Mouse (Mus musculus): ENCODE results near the gene Gm11172. TPM values are rescaled to one million over a fixed set of nuclear protein-coding genes. Genes with fewer than 3 reads are reported as not detected.

Gene Gm11172
- polyA plus RNA-seq, 1 experiment, result not detected

DNA sequence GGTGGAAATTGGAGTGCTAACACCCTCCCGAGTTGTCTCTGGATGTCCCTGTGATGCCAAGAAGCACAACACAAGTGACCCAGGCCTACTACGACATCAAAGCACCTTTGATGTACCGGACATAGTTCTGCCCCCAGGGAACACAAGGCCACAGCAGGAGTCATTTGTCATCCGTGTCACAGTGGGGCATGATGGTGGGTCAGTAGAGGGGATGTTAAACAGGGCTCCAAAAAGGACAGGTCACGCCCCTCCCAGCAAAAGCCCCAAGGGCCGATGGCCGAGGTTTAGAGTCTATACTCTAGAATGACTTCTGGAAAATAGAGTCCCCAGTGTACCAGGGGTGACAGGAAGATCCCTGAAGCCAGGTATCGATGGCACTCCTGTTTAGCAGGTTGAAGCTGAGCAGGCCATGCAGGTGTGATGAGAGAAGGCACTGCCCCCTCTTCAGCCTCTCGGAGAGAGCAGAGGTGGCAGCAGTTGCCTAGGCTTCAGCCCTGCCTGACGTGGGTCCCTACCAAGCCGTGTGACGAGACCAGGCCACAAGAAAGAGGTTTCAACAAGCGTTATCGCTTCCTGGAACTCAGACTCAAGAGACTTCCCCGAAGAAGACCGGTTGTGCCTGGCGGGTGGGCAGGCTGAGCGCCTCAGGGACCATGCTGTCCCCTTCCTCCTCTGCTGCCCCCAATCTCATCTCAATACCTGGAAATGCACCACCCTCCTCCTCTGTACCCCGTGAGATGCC is 40.8 kb upstream of the Gm11172 start:
- no peak overlapping the region for H3K27ac ChIP-seq (ENCODE audit: insufficient read depth, low read length)
- no peak overlapping the region for H3K4me3 ChIP-seq (replicated peaks; ENCODE audit: insufficient read depth, low read depth, low read length)
- no peak for DNase-seq
- 79% methylated on average over 19 of the region's 19 CpGs for WGBS
- no peaks in the 10 kb centered on the region for H3K27me3 ChIP-seq (ENCODE audit: control insufficient read depth, insufficient read depth, low read length)
- no peaks in the 10 kb centered on the region for H3K4me1 ChIP-seq (ENCODE audit: control insufficient read depth, insufficient read depth, low read length)
- TF ChIP-seq POLR2A (IDR thresholded peaks at IDR 0.05; ENCODE audit: borderline replicate concordance, insufficient read depth, low read length) (no peak), CTCF (IDR thresholded peaks at IDR 0.05; ENCODE audit: borderline replicate concordance, insufficient read depth, low read depth, low read length) (no peak)

DNA sequence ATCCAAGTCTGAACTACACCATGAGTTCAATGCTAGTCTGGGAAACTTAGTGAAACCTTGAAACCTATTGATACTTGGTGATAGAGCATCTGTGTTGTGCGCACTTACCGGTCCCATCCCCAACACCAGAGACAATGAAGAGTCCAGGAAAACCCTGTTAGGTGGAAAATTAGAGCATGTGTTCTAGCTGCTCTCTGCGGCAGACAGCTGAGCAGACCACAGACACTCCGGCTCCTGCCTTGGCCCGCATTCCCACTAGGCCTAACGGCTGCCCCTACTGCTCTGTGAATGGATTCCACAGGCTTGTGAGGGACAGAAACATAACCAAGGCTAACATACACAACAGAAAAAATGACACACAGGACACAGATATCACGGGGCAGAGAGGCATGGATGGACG is 39.2 kb upstream of the Gm11172 start:
- no peaks in the 10 kb centered on the region for H3K27me3 ChIP-seq (ENCODE audit: control insufficient read depth, insufficient read depth, low read length)
- no peaks in the 10 kb centered on the region for H3K4me1 ChIP-seq (ENCODE audit: control insufficient read depth, insufficient read depth, low read length)
- no peak overlapping the region for H3K27ac ChIP-seq (ENCODE audit: insufficient read depth, low read length)
- no peak overlapping the region for H3K4me3 ChIP-seq (replicated peaks; ENCODE audit: insufficient read depth, low read depth, low read length)
- DNase-seq, result no peak
- no peak for TF ChIP-seq POLR2A (IDR thresholded peaks at IDR 0.05; ENCODE audit: borderline replicate concordance, insufficient read depth, low read length)
- 85% methylated on average over 8 of the region's 8 CpGs for WGBS

DNA sequence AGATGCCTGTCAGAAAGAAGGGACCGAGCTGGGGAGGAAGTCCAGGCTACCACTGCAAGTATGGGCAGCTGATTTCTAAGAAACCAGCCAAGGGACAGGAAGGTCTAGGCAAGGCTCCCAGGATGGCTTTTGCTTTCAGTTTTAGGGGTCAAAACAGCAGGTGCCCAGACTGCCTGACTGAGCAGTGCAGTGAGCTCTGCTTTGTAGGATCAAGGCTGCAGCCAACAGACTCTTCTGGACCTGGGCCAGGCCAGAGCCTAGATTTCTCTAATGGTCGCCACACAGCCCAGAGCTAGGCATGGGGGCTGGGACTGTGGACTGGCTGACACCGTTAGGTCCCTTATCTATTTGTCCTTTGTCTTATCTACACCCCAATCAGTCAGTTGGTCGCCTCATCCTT is 38.0 kb upstream of the Gm11172 start:
- H3K4me3 ChIP-seq (replicated peaks; ENCODE audit: insufficient read depth, low read depth, low read length), result no peak overlapping the region
- 72% methylated on average over 4 of the region's 4 CpGs for WGBS

DNA sequence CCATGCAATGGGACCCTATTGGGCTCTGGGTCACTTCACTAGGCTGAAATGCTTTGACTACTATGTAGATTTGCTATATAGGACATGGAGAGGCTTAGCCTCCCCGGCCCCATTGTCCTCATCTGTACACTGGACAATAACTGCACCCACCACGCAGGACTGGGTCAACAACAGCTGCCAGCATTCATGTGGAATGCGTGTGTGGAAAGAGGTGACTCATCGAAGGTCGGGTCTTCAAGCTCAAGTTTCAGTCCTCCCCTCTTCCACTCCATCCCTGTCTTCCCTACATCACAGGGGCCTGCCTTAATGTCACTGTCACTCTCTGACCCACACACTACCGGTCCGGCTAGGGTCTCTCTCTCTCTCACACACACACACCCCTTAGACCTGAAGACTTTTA is 36.4 kb upstream of the Gm11172 start:
- Histone ChIP-seq H3K27me3 (ENCODE audit: control insufficient read depth, insufficient read depth, low read length) (no peaks in the 10 kb centered on the region), H3K4me1 (ENCODE audit: control insufficient read depth, insufficient read depth, low read length) (no peaks in the 10 kb centered on the region), H3K27ac (ENCODE audit: insufficient read depth, low read length) (no peak overlapping the region), H3K4me3 (replicated peaks; ENCODE audit: insufficient read depth, low read depth, low read length) (no peak overlapping the region)
- TF ChIP-seq POLR2A (IDR thresholded peaks at IDR 0.05; ENCODE audit: borderline replicate concordance, insufficient read depth, low read length), result no peak
- TF ChIP-seq CTCF (IDR thresholded peaks at IDR 0.05; ENCODE audit: borderline replicate concordance, insufficient read depth, low read depth, low read length), result no peak
- DNase-seq, result no peak
- 77% methylated on average over 7 of the region's 7 CpGs for WGBS

More for the DNA sequence above, 38.0 kb upstream of the Gm11172 start:
- TF ChIP-seq CTCF (IDR thresholded peaks at IDR 0.05; ENCODE audit: borderline replicate concordance, insufficient read depth, low read depth, low read length) (no peak), POLR2A (IDR thresholded peaks at IDR 0.05; ENCODE audit: borderline replicate concordance, insufficient read depth, low read length) (no peak)
- Histone ChIP-seq H3K27ac (ENCODE audit: insufficient read depth, low read length) (no peak overlapping the region), H3K27me3 (ENCODE audit: control insufficient read depth, insufficient read depth, low read length) (no peaks in the 10 kb centered on the region), H3K4me1 (ENCODE audit: control insufficient read depth, insufficient read depth, low read length) (no peaks in the 10 kb centered on the region)
- no peak for DNase-seq

DNA sequence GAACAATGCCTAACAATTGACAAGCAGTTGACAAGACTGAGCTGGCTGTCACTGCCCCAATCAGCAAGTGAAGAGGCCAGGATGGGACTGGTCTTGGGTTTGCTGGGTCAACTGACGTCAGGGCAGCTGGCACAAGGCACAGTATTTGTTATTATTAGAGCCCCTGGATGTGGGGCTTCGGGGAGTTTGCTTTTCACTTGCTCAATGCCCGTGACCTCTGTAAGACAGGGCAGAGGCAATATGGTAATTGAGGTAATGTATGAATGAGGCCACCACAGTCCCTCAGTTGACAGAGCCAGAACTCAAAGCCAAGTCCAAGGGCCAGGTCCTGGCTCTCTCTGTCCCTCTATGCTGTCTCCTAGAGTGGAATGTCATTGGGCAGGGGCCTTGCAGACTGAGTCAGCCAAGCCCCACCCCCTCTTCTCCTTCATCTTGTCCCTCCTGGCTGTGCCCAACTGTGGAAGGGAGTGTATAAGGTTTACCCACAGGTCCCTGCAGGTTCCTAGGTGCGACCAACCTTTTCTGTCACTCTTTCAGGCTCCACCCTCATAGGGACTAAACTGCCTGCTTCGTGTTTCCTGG is 35.0 kb upstream of the Gm11172 start:
- Histone ChIP-seq H3K27me3 (ENCODE audit: control insufficient read depth, insufficient read depth, low read length) (no peaks in the 10 kb centered on the region), H3K4me3 (replicated peaks; ENCODE audit: insufficient read depth, low read depth, low read length) (no peak overlapping the region), H3K4me1 (ENCODE audit: control insufficient read depth, insufficient read depth, low read length) (no peaks in the 10 kb centered on the region), H3K27ac (ENCODE audit: insufficient read depth, low read length) (no peak overlapping the region)
- TF ChIP-seq POLR2A (IDR thresholded peaks at IDR 0.05; ENCODE audit: borderline replicate concordance, insufficient read depth, low read length), result no peak
- no peak for TF ChIP-seq CTCF (IDR thresholded peaks at IDR 0.05; ENCODE audit: borderline replicate concordance, insufficient read depth, low read depth, low read length)
- 74% methylated on average over 5 of the region's 5 CpGs for WGBS
- no peak for DNase-seq

DNA sequence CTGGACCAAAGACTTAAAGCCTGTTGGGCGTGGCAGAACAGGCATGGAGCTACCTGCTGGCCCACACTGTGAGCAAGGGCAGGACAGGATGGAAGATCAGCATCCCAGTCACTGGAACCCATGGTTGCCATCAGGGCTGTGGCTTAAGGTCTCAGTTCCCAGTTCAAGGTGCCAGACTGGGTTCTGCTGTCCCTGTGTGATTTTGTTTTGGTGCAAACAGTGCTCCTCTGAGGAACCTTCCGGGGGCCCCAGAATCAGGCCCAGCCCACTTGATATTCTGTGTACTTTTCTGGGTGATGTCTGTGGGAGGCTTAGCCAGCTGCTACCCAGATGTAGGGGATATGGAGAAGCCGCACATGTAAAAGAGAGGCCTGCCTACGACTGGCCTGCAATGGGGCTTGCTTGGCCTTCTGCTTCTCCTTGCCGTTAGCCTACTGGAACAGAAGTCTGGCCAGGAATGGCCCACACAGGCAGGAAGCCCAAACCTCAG is 32.0 kb upstream of the Gm11172 start:
- no peak for DNase-seq
- Histone ChIP-seq H3K27ac (ENCODE audit: insufficient read depth, low read length) (no peak overlapping the region), H3K4me1 (ENCODE audit: control insufficient read depth, insufficient read depth, low read length) (no peaks in the 10 kb centered on the region), H3K27me3 (ENCODE audit: control insufficient read depth, insufficient read depth, low read length) (no peaks in the 10 kb centered on the region), H3K4me3 (replicated peaks; ENCODE audit: insufficient read depth, low read depth, low read length) (no peak overlapping the region)
- WGBS, result 91% methylated on average over 5 of the region's 5 CpGs
- TF ChIP-seq POLR2A (IDR thresholded peaks at IDR 0.05; ENCODE audit: borderline replicate concordance, insufficient read depth, low read length), result no peak
- TF ChIP-seq CTCF (IDR thresholded peaks at IDR 0.05; ENCODE audit: borderline replicate concordance, insufficient read depth, low read depth, low read length), result no peak

DNA sequence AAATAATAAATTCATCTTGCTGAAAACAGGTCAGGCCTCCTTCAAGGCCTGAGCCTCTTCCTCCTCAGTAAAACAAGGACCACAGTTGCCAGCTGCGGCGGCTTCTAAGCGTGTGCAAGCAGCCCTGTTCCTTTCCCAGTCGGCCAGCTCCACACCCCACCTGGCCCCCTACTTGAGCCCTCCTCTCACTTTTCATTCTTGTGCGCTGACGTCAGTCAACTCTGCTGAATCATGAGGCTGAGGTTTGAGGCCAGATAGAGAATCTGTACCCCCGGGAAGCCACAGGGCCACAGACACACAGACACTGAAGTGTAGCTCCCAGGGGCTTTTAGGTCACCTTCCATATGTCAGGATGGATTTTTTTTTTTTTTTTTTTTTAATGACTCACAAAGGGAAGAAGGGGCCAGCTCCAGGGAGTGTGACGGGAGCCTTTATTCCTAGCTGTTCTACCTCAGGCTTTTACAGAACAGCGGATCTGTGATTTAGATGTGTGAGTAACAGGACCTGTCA is 30.8 kb upstream of the Gm11172 start:
- Histone ChIP-seq H3K4me1 (ENCODE audit: control insufficient read depth, insufficient read depth, low read length) (no peaks in the 10 kb centered on the region), H3K27ac (ENCODE audit: insufficient read depth, low read length) (no peak overlapping the region), H3K4me3 (replicated peaks; ENCODE audit: insufficient read depth, low read depth, low read length) (no peak overlapping the region), H3K27me3 (ENCODE audit: control insufficient read depth, insufficient read depth, low read length) (no peaks in the 10 kb centered on the region)
- TF ChIP-seq CTCF (IDR thresholded peaks at IDR 0.05; ENCODE audit: borderline replicate concordance, insufficient read depth, low read depth, low read length) (no peak), POLR2A (IDR thresholded peaks at IDR 0.05; ENCODE audit: borderline replicate concordance, insufficient read depth, low read length) (no peak)
- DNase-seq, result no peak
- WGBS, result 80% methylated on average over 9 of the region's 9 CpGs

Data from cerebellum, adult 2 months (tissue).